Mouse (Mus musculus): ENCODE measurements around the gene Nlrp1a. TPM values are rescaled to one million over a fixed set of nuclear protein-coding genes. Genes with fewer than 3 reads are reported as not detected.

Nlrp1a gene
- polyA plus RNA-seq (2012; rRNA removed): not detected in 2 replicates

GRCm38 (mm10) chr11:71144661-71145060 is at the start of gene Nlrp1a:
Gene Nlrp1a, minus strand, starts transcription at chr11:71144704.

Other genes starting within 250 kb of the Nlrp1a start
- gene Nup88, start 174.7 kb downstream of the Nlrp1a start, polyA plus RNA-seq (2012; rRNA removed): 6.4 and 8.3 TPM in 2 replicates
- gene Rpain, start 174.5 kb downstream of the Nlrp1a start, polyA plus RNA-seq (2012; rRNA removed): 5.0 and 7.4 TPM in 2 replicates
- gene C1qbp, start 161.7 kb downstream of the Nlrp1a start, polyA plus RNA-seq (2012; rRNA removed): 138 and 440 TPM in 2 replicates
- gene Dhx33, start 140.3 kb downstream of the Nlrp1a start, polyA plus RNA-seq (2012; rRNA removed): 3.2 and 7.0 TPM in 2 replicates
- gene Mis12, start 125.1 kb downstream of the Nlrp1a start, polyA plus RNA-seq (2012; rRNA removed): 0.22 and 0.41 TPM in 2 replicates
- 2.5 and 3.3 TPM in 2 replicates for gene Derl2, start 124.9 kb downstream of the Nlrp1a start, polyA plus RNA-seq (2012; rRNA removed)
- gene 6330403K07Rik, start 111.2 kb downstream of the Nlrp1a start, polyA plus RNA-seq (2012; rRNA removed): 0.69 and 1.2 TPM in 2 replicates
- gene Nlrp1b, start 86.0 kb upstream of the Nlrp1a start, polyA plus RNA-seq (2012; rRNA removed): 0.10 and 0.13 TPM in 2 replicates

Measured in stomach, adult 2 months (tissue).